Mouse (Mus musculus) CH12.LX (cell line): ENCODE measurements at regions not wholly inside any gene's neighbourhood (a gene's known extent, or its start where the extent isn't known, plus 50 kb on each side); places are given as distances from the start of the nearest gene placed in this dataset.

ENCODE experiments used
- BHLHE40 ChIP-seq: IDR thresholded peaks from 2 replicates; pipeline ENCODE4 v1.6.1; 2011; ENCODE audit warnings: mild to moderate bottlenecking, low read depth, low read length, improper control_type of control experiment
- CTCF ChIP-seq, 2 experiments: IDR thresholded peaks in 1 of 2; conservative IDR thresholded peaks in 1 of 2; 2 replicates each; pipeline ENCODE4 v1.5.1; 2011 to 2012; ENCODE audit warnings: low read depth in 2 of 2, low read length in 2 of 2, improper control_type of control experiment in 1 of 2, inconsistent platforms in 1 of 2, mild to moderate bottlenecking in 1 of 2, moderate library complexity in 1 of 2
- E2F4 ChIP-seq: IDR thresholded peaks from 2 replicates; pipeline ENCODE4 v1.6.1; 2011; ENCODE audit warnings: low read depth, low read length, improper control_type of control experiment; ENCODE audit not compliant: insufficient replicate concordance
- ELF1 ChIP-seq: IDR thresholded peaks from 2 replicates; pipeline ENCODE4 v1.6.1; 2014; ENCODE audit warnings: low read depth, mild to moderate bottlenecking, inconsistent platforms, low read length, improper control_type of control experiment
- ETS1 ChIP-seq: conservative IDR thresholded peaks from 2 replicates; pipeline ENCODE4 v1.6.1; 2012; ENCODE audit warnings: low read depth, mild to moderate bottlenecking, inconsistent platforms, low read length, improper control_type of control experiment, moderate library complexity
- JUN ChIP-seq: IDR thresholded peaks from 2 replicates; pipeline ENCODE4 v1.6.1; 2011; ENCODE audit warnings: low read depth, mild to moderate bottlenecking, low read length, improper control_type of control experiment, moderate library complexity; ENCODE audit not compliant: insufficient read depth
- JUND ChIP-seq: conservative IDR thresholded peaks from 2 replicates; pipeline ENCODE4 v1.6.1; 2011; ENCODE audit warnings: low read depth, low read length, improper control_type of control experiment
- MAFK ChIP-seq: IDR thresholded peaks from 2 replicates; pipeline ENCODE4 v1.6.1; 2011; ENCODE audit warnings: low read length, improper control_type of control experiment; ENCODE audit not compliant: insufficient replicate concordance
- POLR2A ChIP-seq: IDR thresholded peaks from 2 replicates; pipeline ENCODE4 v1.6.1; 2011; ENCODE audit warnings: low read depth, mild to moderate bottlenecking, improper control_type of control experiment, low read length
- RAD21 ChIP-seq: IDR thresholded peaks from 2 replicates; pipeline ENCODE4 v1.6.1; 2011; ENCODE audit warnings: low read depth, mild to moderate bottlenecking, low read length, improper control_type of control experiment, moderate library complexity
- SMC3 ChIP-seq: IDR thresholded peaks from 2 replicates; pipeline ENCODE4 v1.6.1; 2011; ENCODE audit warnings: low read depth, low read length, improper control_type of control experiment
- UBTF ChIP-seq: IDR thresholded peaks from 2 replicates; pipeline ENCODE4 v1.6.1; 2012; ENCODE audit warnings: low read depth, mild to moderate bottlenecking, inconsistent platforms, low read length, improper control_type of control experiment, moderate library complexity

GRCm38 (mm10) chr14:15660886-15661285 lies 222.1 kb upstream of the Lrrc3b start:
- no peak for TF ChIP-seq UBTF
- no peak for TF ChIP-seq ELF1
- TF ChIP-seq RAD21 = no peak
- TF ChIP-seq E2F4 = no peak
- TF ChIP-seq CTCF (conservative IDR thresholded peaks at IDR 0.05 in 1 of 2, IDR thresholded peaks at IDR 0.05 in 1 of 2; ENCODE audit: low read depth in 2 of 2, low read length in 2 of 2) = no peak
- no peak for TF ChIP-seq POLR2A
- no peak for TF ChIP-seq MAFK
- no peak for TF ChIP-seq BHLHE40
- no peak for TF ChIP-seq ETS1
- no peak for TF ChIP-seq JUND
- no peak for TF ChIP-seq JUN
- no peak for TF ChIP-seq SMC3
